Mouse (Mus musculus): Measurements from ENCODE around the gene Nags.
"Not testable (repeated sequence)": the region's sequence is repeated elsewhere in the genome, so short reads cannot be mapped to it uniquely, and the experiment has no call there.

Nags gene

DNA sequence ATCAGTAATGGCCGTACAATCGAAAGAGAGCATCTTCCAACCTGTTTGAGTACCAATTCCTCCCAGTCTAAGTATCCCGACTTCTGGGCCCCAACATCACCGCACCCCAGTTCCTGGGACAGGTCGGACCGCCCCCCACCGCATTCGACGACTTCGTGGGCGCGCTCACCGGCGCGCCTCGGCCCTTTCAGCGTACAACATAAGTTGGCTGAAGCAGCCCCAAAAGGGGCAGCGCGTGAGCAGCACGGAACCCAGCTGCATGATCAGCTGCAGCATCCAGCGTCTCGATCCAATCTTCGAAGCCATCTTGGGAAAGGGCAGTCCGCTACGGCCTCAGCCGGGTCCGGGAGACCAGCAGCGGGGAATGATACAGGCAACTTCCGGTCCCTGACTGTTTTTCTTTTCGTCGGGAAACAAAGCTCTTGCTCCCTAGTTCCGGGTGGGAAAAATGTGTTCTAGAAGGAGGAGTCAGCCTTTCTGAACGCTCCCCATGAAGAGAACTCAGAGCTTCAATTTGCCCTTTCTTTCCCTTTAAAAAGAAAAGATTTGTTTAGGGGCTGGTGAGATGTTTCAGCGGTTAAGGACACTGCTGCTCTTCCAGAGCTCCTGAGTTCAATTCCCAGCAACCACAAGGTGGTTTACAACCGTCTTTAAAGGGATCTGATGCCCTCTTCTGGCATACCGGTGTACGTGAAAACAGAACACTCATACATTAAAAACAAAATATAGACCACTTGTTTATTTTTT, 10.9 kb downstream of the Nags start, which contains the start of gene Tmem101:
Tmem101 (minus strand) TSS at position 366 of the 747 bp plus-strand sequence.
- peak; percentile 90 for DNase-seq (ENCODE audit: low read depth, low spot score)

DNA sequence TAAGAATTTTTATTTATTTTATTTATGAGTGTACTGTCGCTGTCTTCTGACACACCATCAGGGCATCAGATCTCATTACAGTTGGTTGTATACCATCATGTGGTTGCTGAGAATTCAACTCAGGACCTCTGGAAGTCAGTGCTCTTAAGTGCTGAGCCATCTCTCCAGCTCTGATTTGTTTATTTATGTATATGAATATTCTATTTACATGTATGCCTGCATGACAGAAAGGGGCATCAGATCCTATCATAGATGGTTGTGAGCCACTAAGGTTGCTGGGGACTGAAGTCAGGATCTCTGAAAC, 11.4 kb downstream of the Nags start:
- DNase-seq (ENCODE audit: low read depth, low spot score): no peak

- DNase-seq (ENCODE audit: low read depth, low spot score): not testable (repeated sequence)
Measured at GRCm38 (mm10) chr11:102158024-102158423, 12.7 kb downstream of the Nags start.

DNA sequence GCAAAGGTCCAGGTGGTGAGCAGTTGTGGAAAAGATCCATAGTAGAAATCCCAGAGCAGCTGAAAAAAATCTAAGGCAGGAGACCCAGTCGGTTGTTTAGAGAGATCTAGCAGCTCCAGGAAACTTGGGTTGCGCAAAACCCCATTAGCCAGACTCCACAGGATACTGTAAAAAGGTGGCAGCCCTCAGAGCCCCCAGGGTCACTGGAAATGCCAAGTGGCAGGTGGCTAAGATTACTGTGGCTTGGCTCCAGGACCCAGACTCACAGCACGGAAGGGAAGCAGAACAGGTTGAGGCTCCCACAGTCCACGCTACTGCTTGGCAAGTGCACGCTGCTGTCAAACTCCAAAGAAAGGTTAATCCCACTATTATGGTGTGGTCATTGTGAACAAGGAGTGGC, 14.5 kb downstream of the Nags start:
- DNase-seq (ENCODE audit: low read depth, low spot score): no peak

GRCm38 (mm10) chr11:102165971-102166722, 20.8 kb downstream of the Nags start:
- DNase-seq (ENCODE audit: low read depth, low spot score): no peak

- no peak for DNase-seq (ENCODE audit: low read depth, low spot score)
Measured at GRCm38 (mm10) chr11:102167539-102167938, 22.2 kb downstream of the Nags start.

- no peak for DNase-seq (ENCODE audit: low read depth, low spot score)
Measured at GRCm38 (mm10) chr11:102168689-102169088, 23.4 kb downstream of the Nags start.

DNA sequence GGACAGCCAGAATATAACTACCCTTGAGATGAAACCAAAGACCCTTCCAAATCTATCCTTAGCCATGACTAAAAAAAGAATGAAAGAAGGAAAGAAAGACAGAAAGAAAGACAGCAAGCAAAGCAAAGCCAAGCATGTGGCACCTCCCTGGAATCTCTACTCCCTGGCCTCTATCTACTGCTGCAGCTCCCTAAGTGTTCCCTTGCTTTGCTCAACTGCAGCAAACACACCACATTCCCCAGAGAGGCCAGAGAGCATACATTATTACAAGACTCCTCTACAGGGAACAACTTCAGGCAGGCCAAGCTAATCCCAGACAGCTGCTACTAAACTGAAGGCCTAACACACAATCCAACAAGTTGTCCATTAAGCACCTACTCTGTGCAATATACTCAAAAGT, 34.5 kb downstream of the Nags start:
- DNase-seq (ENCODE audit: low read depth, low spot score): no peak

DNA sequence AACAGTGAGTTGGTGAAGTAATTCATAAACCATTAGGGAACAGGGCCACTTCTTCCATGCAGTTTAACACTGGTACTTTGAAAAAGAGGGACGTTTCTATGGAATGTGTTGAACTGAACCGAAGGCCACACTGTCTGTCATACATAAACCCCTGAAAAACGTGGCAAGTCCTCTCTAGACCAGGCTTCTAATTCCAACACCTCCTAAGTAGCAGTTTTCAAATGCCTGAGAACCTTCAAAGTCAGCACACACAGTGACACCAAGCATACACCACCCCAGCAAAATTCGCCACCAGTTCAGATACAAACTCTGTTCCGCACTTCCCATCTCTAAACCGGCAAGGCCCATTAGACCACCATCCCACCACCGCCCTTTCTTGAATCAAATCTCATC, 38.9 kb downstream of the Nags start:
- no peak for DNase-seq (ENCODE audit: low read depth, low spot score)

DNA sequence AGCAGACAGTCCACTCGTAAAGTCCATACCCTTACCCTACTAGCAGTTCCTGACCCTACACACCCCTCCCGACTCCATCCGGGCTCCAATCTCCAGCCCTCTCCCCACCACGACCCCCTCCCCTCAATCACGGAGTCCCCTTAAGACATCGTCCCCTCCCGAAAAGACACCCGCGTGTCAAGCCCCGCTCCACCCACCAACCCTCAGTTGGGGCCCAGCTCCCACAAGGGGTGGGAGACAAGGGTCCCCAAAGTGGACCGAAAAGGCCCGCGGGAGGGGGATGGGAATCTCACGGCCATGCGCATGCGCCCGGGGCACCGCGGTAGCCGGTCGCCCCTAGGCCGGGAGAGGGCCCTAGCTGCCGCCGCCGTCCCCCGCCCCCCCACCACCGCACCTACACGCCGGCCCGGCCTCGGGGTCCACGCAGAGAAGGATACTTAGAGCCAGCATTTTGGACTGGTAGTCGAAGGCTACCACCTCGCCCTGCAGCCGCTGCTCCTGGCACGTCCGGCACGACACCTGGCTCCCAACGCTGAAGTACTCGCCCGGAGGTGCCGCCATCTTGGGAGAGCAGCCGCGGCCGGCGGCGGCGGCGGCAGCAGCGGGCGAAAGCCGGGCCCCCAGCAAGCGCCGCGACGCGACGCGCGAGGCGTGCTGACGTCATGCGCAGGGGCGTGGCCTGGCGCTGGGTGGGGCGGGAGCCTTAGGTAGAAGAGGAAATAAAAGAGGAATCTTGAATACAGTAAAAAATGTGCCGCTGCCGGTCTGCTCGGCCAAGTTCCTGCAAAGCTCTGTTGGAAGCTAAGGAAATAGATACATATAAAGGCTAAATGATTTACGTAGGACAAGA, 39.6 kb downstream of the Nags start, which contains the start of gene Lsm12:
Lsm12 (minus strand) TSS at position 651 of the 850 bp plus-strand sequence.
- peak; percentile 89 for DNase-seq (ENCODE audit: low read depth, low spot score)

- DNase-seq (ENCODE audit: low read depth, low spot score): no peak
Measured at GRCm38 (mm10) chr11:102185677-102186076, 40.4 kb downstream of the Nags start.

DNA sequence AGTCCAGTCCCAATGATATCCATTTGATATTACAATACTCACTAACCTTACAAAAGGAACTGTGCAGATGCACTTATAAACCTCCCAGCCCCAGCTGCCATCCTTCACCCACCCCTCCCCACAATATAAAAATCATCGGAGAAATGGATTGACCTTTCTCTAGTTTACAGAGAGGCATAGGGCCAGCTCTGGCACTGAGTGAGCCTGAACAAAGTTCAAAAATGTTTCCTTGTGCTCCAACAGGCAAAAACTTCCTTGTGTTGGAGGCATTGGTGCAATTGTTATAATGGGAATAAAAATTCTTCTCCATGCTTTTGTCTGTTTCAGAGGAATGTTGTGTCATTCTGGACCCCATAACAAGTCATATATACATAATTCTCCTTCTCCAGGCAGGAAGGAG, 40.9 kb downstream of the Nags start:
- DNase-seq (ENCODE audit: low read depth, low spot score): no peak

GRCm38 (mm10) chr11:102188980-102189379, 43.7 kb downstream of the Nags start:
- DNase-seq (ENCODE audit: low read depth, low spot score): no peak

- peak; percentile 83 for DNase-seq (ENCODE audit: low read depth, low spot score)
Measured at GRCm38 (mm10) chr11:102189461-102190436, 44.4 kb downstream of the Nags start, which contains the start of gene G6pc3. Gene G6pc3, plus strand, starts transcription at chr11:102189620.

- no peak for DNase-seq (ENCODE audit: low read depth, low spot score)
Measured at GRCm38 (mm10) chr11:102190848-102191247, 45.5 kb downstream of the Nags start.

- DNase-seq (ENCODE audit: low read depth, low spot score): no peak
Measured at GRCm38 (mm10) chr11:102193657-102194440, 48.5 kb downstream of the Nags start.

GRCm38 (mm10) chr11:102196018-102196797, 50.9 kb downstream of the Nags start:
- DNase-seq (ENCODE audit: low read depth, low spot score): no peak

DNA sequence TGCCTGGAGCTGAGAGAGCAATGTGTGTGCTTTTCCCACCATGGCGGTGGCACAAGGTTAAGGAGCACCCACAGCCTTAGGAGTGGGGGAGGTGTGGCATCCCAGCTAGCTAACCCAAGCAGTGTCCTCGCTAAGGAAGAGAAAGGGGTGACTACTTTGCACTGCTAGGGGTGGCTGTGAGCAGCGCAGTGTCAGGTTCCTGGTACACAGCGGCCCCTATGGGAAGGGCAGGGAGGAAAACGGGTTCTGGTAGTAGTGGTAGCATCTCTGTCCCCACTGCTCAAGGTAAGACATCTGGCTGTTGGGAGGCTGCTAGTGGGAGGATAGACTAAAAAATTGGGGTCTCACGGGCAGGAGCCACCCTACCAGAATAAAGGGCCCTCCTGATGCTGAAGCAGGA, 52.9 kb downstream of the Nags start:
- DNase-seq (ENCODE audit: low read depth, low spot score): no peak
